Mouse (Mus musculus): ENCODE data around the gene Apba1. TPM values are rescaled to one million over a fixed set of nuclear protein-coding genes. Genes with fewer than 3 reads are reported as not detected.

The Apba1 gene
- polyA plus RNA-seq, 1 experiment: 4.2 TPM

DNA sequence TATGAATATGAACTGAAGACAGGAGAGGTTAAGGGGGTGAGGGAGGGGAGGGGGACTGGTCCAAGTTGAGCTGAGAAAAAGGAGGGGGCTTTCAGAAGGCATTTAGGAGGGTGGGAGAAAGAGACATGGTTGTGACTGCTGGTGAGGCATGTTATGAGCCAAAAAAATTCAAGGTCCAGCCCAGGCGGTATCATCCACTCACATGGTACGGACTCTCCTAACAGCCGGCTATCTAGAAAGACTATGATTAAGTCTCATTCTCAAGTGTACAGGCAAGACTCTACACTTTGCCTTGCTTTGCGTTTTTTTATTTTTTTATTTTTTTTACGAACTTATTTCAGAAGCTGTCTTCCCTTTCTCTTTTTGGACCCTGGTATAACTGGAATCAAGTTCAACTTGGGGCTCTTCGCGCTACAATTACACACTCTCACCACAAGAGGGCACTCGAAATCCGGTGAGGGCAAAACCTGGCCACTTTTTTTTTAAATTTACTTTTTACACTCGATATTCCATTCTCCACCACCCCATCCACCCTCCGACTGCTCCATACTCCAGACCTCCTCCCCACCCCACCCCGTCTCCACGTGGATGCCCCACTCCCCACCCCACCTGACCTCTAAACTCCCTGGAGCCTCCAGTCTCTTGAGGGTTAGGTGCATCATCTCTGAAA lies 101.6 kb downstream of the Apba1 start:
- no peaks in the 10 kb centered on the region for H3K4me1 ChIP-seq (ENCODE audit: control insufficient read depth, insufficient read depth, low read length)
- 27% methylated on average over 13 of the region's 13 CpGs for WGBS
- peak; percentile 20 for DNase-seq
- TF ChIP-seq CTCF (IDR thresholded peaks at IDR 0.05; ENCODE audit: insufficient read depth, low read length): peak; percentile 57
- no peak for TF ChIP-seq POLR2A (IDR thresholded peaks at IDR 0.05; ENCODE audit: borderline replicate concordance, extremely low read depth, low read depth, low read length)
- no peak overlapping the region for H3K4me3 ChIP-seq (replicated peaks; ENCODE audit: extremely low read depth, low read depth, low read length)

DNA sequence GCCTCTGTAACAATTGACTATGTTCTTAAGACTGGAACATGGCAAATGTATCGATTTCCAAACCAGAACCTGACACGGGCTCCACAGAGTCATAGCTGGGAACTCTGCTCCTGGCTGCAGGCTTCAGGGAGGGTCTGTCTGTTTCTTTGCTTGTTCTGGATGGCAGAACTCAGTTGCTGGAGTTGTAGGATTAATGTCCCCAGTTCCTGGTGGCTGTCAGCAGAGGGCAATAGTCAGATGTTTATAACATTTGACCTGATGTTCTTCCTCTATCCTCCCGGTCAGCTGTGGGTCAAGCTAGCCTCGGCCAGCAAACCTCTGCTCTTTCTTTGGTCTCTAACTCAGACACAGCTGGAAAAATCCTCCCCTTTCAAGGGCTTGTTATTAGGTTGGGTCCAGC lies 104.0 kb downstream of the Apba1 start:
- no peaks in the 10 kb centered on the region for H3K4me1 ChIP-seq (ENCODE audit: control insufficient read depth, insufficient read depth, low read length)
- DNase-seq: no peak
- TF ChIP-seq POLR2A (IDR thresholded peaks at IDR 0.05; ENCODE audit: borderline replicate concordance, extremely low read depth, low read depth, low read length) (no peak), CTCF (IDR thresholded peaks at IDR 0.05; ENCODE audit: insufficient read depth, low read length) (no peak)
- no peak overlapping the region for H3K4me3 ChIP-seq (replicated peaks; ENCODE audit: extremely low read depth, low read depth, low read length)
- WGBS: 35% methylated on average over 4 of the region's 4 CpGs

DNA sequence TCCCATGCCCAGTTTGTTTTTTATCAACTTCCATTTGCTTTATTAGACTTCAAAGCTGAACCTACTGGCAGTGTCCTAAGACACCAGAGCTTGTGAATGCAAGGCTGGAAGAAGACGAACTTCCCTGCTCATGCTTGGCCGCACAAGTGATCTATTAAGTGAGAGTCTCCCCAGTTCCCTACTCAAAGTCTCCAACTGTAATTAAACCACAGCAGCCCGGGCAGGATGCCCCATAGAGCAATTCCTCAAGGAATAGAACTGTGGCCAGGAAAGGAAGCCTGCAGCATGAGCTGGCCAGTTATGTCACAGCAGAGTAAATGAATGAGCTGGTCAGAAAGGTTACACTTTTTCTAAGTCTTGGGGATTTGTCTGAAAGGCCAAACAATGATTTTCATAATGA lies 105.3 kb downstream of the Apba1 start:
- no peak overlapping the region for H3K4me3 ChIP-seq (replicated peaks; ENCODE audit: extremely low read depth, low read depth, low read length)
- TF ChIP-seq POLR2A (IDR thresholded peaks at IDR 0.05; ENCODE audit: borderline replicate concordance, extremely low read depth, low read depth, low read length): no peak
- no peak for TF ChIP-seq CTCF (IDR thresholded peaks at IDR 0.05; ENCODE audit: insufficient read depth, low read length)
- H3K4me1 ChIP-seq (ENCODE audit: control insufficient read depth, insufficient read depth, low read length): no peaks in the 10 kb centered on the region
- DNase-seq: no peak
- WGBS: 44% methylated on average over 3 of the region's 3 CpGs

DNA sequence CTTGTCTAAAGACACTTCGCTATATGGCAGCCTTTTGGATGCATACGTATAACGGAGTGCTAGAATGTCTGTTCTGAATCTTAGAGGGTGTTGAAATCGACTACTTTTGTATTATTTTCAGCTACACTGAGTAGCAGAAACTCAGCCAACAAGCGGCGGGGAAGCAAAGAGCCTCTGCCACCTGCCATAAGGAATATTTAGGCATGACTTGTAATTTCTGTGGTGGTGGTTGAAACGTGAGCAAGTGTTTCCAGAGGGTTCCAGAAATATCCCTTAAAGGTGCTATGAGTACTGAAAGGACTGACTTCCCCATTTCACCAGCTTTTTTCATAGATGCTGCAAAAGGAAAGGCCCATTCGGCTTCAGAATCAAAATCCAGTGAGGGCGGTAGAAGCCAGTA lies 107.4 kb downstream of the Apba1 start:
- TF ChIP-seq CTCF (IDR thresholded peaks at IDR 0.05; ENCODE audit: insufficient read depth, low read length): no peak
- H3K4me3 ChIP-seq (replicated peaks; ENCODE audit: extremely low read depth, low read depth, low read length): no peak overlapping the region
- no peaks in the 10 kb centered on the region for H3K4me1 ChIP-seq (ENCODE audit: control insufficient read depth, insufficient read depth, low read length)
- 92% methylated on average over 9 of the region's 9 CpGs for WGBS
- no peak for DNase-seq

DNA sequence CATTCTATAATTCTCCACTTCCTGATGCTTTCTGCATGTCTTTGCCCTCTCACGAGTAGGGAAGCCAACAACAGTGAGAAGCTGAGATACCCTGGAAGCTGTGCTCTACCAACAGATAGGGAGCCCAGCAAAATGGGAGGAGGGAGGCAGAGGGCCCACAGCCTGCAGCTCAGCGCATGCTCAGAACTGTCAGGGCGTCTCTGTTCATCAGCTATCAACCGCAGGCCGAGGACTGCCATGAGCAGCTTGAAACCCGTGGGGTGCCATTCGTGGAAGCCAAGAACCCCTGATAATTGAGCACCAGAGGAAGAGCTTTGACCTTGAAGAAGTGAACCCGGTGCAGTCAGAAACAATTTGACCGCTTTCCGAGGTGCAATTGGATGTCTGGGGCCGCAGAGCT lies 108.4 kb downstream of the Apba1 start:
- no peak for TF ChIP-seq CTCF (IDR thresholded peaks at IDR 0.05; ENCODE audit: insufficient read depth, low read length)
- no peak for TF ChIP-seq POLR2A (IDR thresholded peaks at IDR 0.05; ENCODE audit: borderline replicate concordance, extremely low read depth, low read depth, low read length)
- DNase-seq: no peak
- Histone ChIP-seq H3K4me1 (ENCODE audit: control insufficient read depth, insufficient read depth, low read length) (no peaks in the 10 kb centered on the region), H3K4me3 (replicated peaks; ENCODE audit: extremely low read depth, low read depth, low read length) (no peak overlapping the region)
- WGBS: 77% methylated on average over 11 of the region's 11 CpGs

DNA sequence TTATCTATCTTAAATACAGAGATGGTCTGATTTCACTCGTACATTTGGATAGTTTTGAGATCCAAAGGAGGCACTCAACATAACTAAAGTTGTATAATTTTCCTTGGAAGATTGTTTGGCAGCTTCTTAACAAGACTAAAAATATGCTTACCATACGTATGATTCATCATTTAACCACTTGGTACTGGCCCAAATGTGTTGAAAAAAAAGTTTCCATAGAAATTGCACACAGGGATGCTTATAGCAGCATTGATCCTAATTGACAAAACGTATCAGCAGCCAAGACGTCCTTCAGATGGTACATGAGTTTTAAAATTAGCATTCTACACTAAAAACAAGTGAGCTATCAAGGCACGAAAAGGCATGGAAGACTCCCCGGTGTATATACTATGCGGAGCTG lies 108.9 kb downstream of the Apba1 start:
- H3K4me3 ChIP-seq (replicated peaks; ENCODE audit: extremely low read depth, low read depth, low read length): no peak overlapping the region
- no peak for TF ChIP-seq CTCF (IDR thresholded peaks at IDR 0.05; ENCODE audit: insufficient read depth, low read length)
- no peak for TF ChIP-seq POLR2A (IDR thresholded peaks at IDR 0.05; ENCODE audit: borderline replicate concordance, extremely low read depth, low read depth, low read length)
- no peak for DNase-seq
- WGBS: 79% methylated on average over 7 of the region's 7 CpGs
- no peaks in the 10 kb centered on the region for H3K4me1 ChIP-seq (ENCODE audit: control insufficient read depth, insufficient read depth, low read length)

DNA sequence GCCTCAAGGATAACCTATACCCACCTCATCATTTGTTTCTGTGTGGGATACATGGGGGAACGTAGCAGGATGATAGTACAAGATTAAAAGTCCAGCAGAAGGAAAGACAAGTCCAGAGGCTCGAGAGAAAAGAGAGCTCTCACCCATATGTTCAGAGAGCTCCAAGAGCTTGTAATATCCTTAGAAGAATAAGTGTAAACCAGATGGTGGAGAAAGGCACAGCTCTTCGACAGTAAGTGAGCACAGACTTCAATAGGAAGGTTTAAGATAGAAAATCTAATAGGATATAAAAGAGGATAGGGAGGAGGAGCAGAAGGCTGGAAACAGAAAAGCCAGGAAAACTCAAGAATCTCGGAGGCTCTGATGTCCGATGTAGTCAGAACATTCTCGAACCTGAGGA lies 115.8 kb downstream of the Apba1 start:
- DNase-seq: no peak
- H3K4me3 ChIP-seq (replicated peaks; ENCODE audit: extremely low read depth, low read depth, low read length): no peak overlapping the region
- WGBS: 81% methylated on average over 6 of the region's 6 CpGs
- no peak for TF ChIP-seq POLR2A (IDR thresholded peaks at IDR 0.05; ENCODE audit: borderline replicate concordance, extremely low read depth, low read depth, low read length)
- TF ChIP-seq CTCF (IDR thresholded peaks at IDR 0.05; ENCODE audit: insufficient read depth, low read length): no peak
- H3K4me1 ChIP-seq (ENCODE audit: control insufficient read depth, insufficient read depth, low read length): no peaks in the 10 kb centered on the region

DNA sequence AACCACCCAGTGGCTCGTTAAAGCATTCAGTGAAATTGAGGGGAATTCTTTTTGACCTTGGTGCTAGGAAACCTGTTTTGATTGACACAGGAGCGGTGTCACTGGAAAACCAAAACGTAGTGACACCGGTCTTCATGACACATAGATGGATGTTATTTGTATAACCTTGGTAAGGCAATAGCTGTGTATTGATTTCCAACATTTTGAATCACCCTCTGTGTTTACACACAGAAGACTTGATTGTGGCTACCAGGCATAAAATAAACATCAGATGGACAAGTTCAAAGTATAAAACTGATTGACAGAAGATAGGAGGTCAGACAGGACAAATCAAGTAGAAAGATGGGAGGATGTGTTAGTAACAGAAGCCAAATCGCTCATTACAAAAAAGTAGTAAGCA lies 117.1 kb downstream of the Apba1 start:
- no peak for DNase-seq
- 62% methylated on average over 5 of the region's 5 CpGs for WGBS
- TF ChIP-seq CTCF (IDR thresholded peaks at IDR 0.05; ENCODE audit: insufficient read depth, low read length) (no peak), POLR2A (IDR thresholded peaks at IDR 0.05; ENCODE audit: borderline replicate concordance, extremely low read depth, low read depth, low read length) (no peak)
- H3K4me1 ChIP-seq (ENCODE audit: control insufficient read depth, insufficient read depth, low read length): no peaks in the 10 kb centered on the region
- no peak overlapping the region for H3K4me3 ChIP-seq (replicated peaks; ENCODE audit: extremely low read depth, low read depth, low read length)

DNA sequence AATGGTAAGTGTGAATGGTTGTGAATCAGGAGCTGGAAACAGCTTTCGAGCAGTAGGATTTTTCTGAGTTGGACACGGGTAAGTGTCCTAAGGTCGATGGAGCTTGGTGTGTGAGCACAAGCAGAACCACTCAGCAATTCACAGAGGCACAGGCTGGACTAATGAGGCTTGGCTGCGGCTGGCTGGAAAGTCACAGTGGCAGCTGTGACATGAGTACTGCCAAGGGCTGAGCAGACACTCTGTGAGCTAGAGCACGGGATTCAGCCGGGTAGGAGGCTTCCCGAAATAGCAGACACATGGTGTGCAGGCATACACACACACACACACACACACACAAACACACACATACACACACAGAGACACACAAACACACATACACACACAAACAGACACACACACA lies 121.2 kb downstream of the Apba1 start:
- H3K4me1 ChIP-seq (ENCODE audit: control insufficient read depth, insufficient read depth, low read length): no peaks in the 10 kb centered on the region
- DNase-seq: no peak
- H3K4me3 ChIP-seq (replicated peaks; ENCODE audit: extremely low read depth, low read depth, low read length): no peak overlapping the region
- TF ChIP-seq CTCF (IDR thresholded peaks at IDR 0.05; ENCODE audit: insufficient read depth, low read length) (no peak), POLR2A (IDR thresholded peaks at IDR 0.05; ENCODE audit: borderline replicate concordance, extremely low read depth, low read depth, low read length) (no peak)
- 62% methylated on average over 7 of the region's 7 CpGs for WGBS

DNA sequence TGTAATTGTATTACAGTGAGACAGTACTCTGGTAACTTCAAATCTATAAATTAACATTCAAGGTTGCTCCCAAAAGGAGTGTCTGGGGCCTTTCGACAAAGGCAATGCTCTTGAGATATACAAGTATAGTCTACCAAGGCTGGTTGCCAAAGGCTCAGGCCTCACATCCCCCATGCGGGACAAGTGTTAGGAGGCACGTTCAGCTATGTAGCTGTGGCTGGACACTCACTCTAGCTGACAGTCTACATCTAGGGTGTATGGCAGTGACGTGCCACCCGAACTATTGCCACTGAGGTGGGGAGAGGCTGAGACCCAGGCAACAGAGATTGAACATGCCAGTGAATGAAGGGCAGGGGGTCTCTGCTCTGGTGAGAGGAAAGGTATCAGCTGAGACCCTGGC lies 127.5 kb downstream of the Apba1 start:
- TF ChIP-seq CTCF (IDR thresholded peaks at IDR 0.05; ENCODE audit: insufficient read depth, low read length) (no peak), POLR2A (IDR thresholded peaks at IDR 0.05; ENCODE audit: borderline replicate concordance, extremely low read depth, low read depth, low read length) (no peak)
- DNase-seq: no peak
- no peak overlapping the region for H3K4me3 ChIP-seq (replicated peaks; ENCODE audit: extremely low read depth, low read depth, low read length)
- 83% methylated on average over 5 of the region's 5 CpGs for WGBS
- H3K4me1 ChIP-seq (ENCODE audit: control insufficient read depth, insufficient read depth, low read length): no peaks in the 10 kb centered on the region
